Mouse (Mus musculus): ENCODE results near the gene Gm5141. TPM values are rescaled to one million over a fixed set of nuclear protein-coding genes. Genes with fewer than 3 reads are reported as not detected.
"Not testable (repeated sequence)": the region's sequence is repeated elsewhere in the genome, so short reads cannot be mapped to it uniquely, and the experiment has no call there.

Gm5141 gene
- 0.95 and 1.4 TPM in 2 replicates for polyA plus RNA-seq (2012; rRNA removed)

DNA sequence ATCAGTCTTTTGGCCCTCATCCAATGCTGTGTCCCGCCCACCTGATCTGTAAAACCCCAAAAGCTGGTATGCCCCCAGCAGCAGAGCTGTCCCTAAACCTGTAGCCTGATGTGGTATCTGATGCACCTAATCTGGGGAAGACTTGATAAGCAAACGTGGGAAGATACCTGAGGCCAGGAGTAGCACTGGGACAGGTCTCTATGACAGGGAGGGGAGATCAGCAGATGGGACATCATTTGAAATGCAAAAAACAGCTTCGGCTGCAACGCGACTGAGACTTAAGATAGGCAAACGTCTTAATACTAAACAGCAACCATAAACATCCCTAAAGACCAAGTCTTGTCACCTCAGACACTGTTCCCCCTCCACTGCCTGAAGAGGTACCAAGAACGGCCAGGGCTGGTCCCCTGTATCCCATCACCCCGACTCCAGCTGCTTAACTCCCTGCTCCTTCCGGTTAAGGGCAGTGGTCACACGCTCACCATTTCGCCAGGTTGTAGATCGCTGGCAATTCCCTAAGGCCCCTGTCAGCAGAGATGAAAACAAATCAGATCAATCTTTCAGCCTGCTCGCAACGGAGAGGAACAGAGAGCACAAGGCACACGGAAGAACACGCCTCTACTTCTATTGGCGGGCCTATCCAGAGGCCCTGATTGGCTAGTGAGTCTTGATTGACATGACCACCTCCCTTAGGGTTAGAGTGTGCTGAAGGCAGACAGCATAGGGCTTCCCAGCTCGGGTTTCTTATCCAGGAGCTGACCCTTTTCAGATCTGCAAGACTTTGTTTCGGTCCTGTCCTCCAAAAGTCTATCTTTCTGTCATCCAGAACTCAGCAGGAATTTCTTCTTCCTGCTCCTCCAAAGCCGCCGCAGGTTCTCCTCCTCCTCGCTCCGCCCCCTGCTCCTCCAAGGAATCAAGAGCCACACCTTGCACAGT is at the start of gene Gm5141:
Gm5141 (minus strand) TSS at position 610 of the 936 bp plus-strand sequence.
- WGBS, result 4% methylated on average over 23 of the region's 23 CpGs
- H3K4me3 ChIP-seq (replicated peaks; ENCODE audit: extremely low read depth, low read depth, low read length), result peak within 1 kb of the TSS; percentile 54
- H3K4me1 ChIP-seq (ENCODE audit: control insufficient read depth, insufficient read depth, low read length), result not testable (repeated sequence)
- peak; percentile 61 for DNase-seq

GRCm38 (mm10) chr13:62833341-62833740 is 47.7 kb upstream of the Gm5141 start:
- DNase-seq, result no peak
- WGBS, result 30% methylated on average over 4 of the region's 4 CpGs
- TF ChIP-seq POLR2A (IDR thresholded peaks at IDR 0.05; ENCODE audit: borderline replicate concordance, extremely low read depth, low read depth, low read length) (no peak), CTCF (IDR thresholded peaks at IDR 0.05; ENCODE audit: insufficient read depth, low read length) (no peak)
- no peaks in the 10 kb centered on the region for H3K4me1 ChIP-seq (ENCODE audit: control insufficient read depth, insufficient read depth, low read length)
- H3K4me3 ChIP-seq (replicated peaks; ENCODE audit: extremely low read depth, low read depth, low read length), result no peak overlapping the region

GRCm38 (mm10) chr13:62832239-62832638 is 46.6 kb upstream of the Gm5141 start:
- WGBS, result 73% methylated on average over 2 of the region's 2 CpGs
- H3K4me1 ChIP-seq (ENCODE audit: control insufficient read depth, insufficient read depth, low read length), result no peaks in the 10 kb centered on the region
- TF ChIP-seq POLR2A (IDR thresholded peaks at IDR 0.05; ENCODE audit: borderline replicate concordance, extremely low read depth, low read depth, low read length) (no peak), CTCF (IDR thresholded peaks at IDR 0.05; ENCODE audit: insufficient read depth, low read length) (no peak)
- H3K4me3 ChIP-seq (replicated peaks; ENCODE audit: extremely low read depth, low read depth, low read length), result no peak overlapping the region
- no peak for DNase-seq

DNA sequence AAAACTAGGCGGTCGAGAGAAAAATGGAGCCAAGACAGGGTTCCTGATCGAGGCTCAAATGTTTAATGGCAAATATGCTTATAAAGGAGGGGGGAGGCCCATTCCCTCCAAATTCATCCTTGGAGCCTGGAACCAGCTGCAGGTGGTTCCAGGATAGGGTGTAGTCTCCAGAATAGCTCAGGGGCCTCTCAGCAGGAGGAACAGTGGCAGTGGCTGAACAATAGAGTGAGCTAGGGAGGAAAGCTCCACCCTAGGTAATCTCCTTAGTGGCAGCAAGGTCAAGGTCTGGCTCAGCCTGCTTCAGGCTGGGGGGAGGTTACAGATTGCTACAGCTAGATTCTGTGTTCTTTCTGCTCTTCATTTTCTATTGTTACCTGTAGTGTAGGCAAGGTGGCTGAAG is 30.1 kb upstream of the Gm5141 start:
- not testable (repeated sequence) for H3K4me3 ChIP-seq (replicated peaks; ENCODE audit: extremely low read depth, low read depth, low read length); H3K4me1 ChIP-seq (ENCODE audit: control insufficient read depth, insufficient read depth, low read length); DNase-seq
- WGBS, result 86% methylated on average over 3 of the region's 3 CpGs

- H3K4me1 ChIP-seq (ENCODE audit: control insufficient read depth, insufficient read depth, low read length), result no peaks in the 10 kb centered on the region
- no peak overlapping the region for H3K4me3 ChIP-seq (replicated peaks; ENCODE audit: extremely low read depth, low read depth, low read length)
- no peak for DNase-seq
- no peak for TF ChIP-seq POLR2A (IDR thresholded peaks at IDR 0.05; ENCODE audit: borderline replicate concordance, extremely low read depth, low read depth, low read length)
- no peak for TF ChIP-seq CTCF (IDR thresholded peaks at IDR 0.05; ENCODE audit: insufficient read depth, low read length)
- WGBS, result 22% methylated on average over 24 of the region's 32 CpGs
Measured at GRCm38 (mm10) chr13:62812713-62813112, 27.1 kb upstream of the Gm5141 start.

DNA sequence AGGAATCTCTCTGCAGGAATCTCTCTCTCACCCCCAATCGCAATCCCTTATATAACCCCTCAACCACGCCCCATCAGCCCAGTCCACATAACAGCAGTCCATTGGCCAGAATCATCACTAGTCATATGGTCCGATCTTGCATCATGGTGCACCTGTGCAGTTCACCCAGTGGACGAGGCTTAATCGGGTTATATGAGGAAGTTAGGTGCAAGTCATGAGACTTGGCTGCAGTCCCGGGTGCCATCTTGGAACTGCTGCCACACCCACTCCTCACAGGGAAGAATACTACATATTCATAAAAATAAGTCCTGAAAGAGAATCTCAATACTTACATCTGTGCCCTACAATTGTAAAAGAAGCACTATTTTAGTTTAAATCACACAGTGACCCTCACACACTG is 22.4 kb upstream of the Gm5141 start:
- not testable (repeated sequence) for H3K4me1 ChIP-seq (ENCODE audit: control insufficient read depth, insufficient read depth, low read length); H3K4me3 ChIP-seq (replicated peaks; ENCODE audit: extremely low read depth, low read depth, low read length); DNase-seq
- 84% methylated on average over 6 of the region's 6 CpGs for WGBS

DNA sequence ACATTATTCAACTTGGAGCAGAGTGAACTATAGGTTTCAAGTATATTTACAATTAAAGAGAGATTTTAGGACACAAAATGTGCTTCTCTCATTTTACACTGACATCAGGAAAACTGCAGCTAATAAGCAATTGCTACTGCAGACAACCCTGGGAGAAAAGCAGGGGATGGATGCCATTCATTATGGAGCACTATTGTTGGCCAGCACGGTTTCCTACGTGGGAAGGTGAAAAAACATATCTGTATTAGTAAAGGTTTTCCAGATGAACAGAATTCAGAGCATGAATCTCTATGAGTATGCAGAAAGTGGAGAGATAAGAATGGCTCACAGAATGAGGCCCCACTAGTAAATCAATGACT is 506 bp upstream of the Gm5141 start:
- not testable (repeated sequence) for H3K4me3 ChIP-seq (replicated peaks; ENCODE audit: extremely low read depth, low read depth, low read length); DNase-seq; H3K4me1 ChIP-seq (ENCODE audit: control insufficient read depth, insufficient read depth, low read length)
- 49% methylated on average over 2 of the region's 2 CpGs for WGBS

GRCm38 (mm10) chr13:62763806-62764205 is 21.8 kb downstream of the Gm5141 start:
- peak; percentile 26; the same call in 1 of the 2 replicates for TF ChIP-seq CTCF (IDR thresholded peaks at IDR 0.05; ENCODE audit: insufficient read depth, low read length)
- DNase-seq, result peak; percentile 11
- WGBS, result 66% methylated on average over 2 of the region's 2 CpGs
- not testable (repeated sequence) for H3K4me3 ChIP-seq (replicated peaks; ENCODE audit: extremely low read depth, low read depth, low read length); H3K4me1 ChIP-seq (ENCODE audit: control insufficient read depth, insufficient read depth, low read length)

DNA sequence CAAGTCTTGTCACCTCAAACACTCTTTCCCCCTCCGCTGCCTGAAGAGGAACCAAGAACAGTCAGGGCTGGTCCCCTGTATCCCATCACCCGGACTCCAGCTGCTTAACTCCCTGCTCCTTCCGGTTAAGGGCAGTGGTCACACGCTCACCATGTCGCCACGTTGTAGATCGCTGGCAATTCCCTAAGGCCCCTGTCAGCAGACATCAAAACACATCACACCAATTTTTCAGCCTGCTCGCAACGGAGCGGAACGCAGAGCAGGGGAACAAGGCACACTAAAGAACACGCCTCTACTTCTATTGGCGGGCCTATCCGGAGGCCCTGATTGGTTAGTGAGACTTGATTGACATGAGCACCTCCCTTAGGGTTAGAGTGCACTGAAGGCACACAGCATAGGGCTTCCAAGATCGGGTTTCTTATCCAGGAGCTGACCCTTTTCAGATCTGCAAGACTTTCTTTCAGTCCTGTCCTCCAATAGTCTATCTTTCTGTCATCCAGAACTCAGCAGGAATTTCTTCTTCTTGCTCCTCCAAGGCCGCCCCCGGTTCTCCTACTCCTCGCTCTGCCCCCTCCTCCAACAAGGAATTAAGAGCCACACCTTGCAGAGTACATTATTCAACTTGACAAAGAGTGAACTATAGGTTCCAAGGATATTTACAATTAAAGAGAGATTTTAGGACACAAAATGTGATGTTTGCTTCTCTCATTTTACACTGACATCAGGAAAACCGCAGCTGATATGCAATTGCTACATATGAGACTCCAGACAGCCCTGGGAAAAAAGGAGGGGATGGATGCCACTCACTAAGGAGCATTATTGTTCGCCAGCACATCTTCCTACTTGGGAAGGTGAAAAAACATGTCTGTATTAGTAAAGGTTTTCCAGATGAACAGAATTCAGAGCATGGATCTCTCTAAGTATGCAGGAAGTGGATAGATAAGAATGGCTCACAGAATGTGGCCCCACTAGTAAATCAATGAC is 24.9 kb downstream of the Gm5141 start, which contains the start of gene Platr25:
Platr25 (minus strand) TSS at position 278 of the 984 bp plus-strand sequence.
- peak; percentile 42 for DNase-seq
- peak; percentile 25; the same call in 1 of the 2 replicates for TF ChIP-seq POLR2A (IDR thresholded peaks at IDR 0.05; ENCODE audit: borderline replicate concordance, extremely low read depth, low read depth, low read length)
- WGBS, result 12% methylated on average over 20 of the region's 20 CpGs
- H3K4me3 ChIP-seq (replicated peaks; ENCODE audit: extremely low read depth, low read depth, low read length), result peak within 1 kb of the TSS; percentile 70
- not testable (repeated sequence) for H3K4me1 ChIP-seq (ENCODE audit: control insufficient read depth, insufficient read depth, low read length)

DNA sequence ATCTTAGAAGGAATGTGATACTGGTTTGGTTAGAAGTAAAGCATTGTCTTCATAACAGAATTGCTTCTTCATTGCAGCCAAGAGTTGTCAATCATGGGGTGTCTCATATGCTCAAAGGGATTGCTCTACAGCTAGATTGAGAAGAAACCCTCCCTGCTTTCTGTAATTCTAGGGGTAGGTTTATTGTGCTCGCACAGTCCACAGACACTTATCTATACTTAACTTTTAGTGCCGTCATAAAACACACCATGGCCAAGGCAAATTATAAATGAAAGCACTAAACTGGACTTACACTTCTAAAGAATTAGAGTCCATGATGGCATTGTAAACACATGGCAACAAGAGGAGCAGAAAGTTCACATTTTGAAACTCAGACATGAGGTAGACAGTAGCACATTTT is 52.3 kb downstream of the Gm5141 start:
- no peaks in the 10 kb centered on the region for H3K4me1 ChIP-seq (ENCODE audit: control insufficient read depth, insufficient read depth, low read length)
- 95% methylated on average over 2 of the region's 2 CpGs for WGBS
- TF ChIP-seq CTCF (IDR thresholded peaks at IDR 0.05; ENCODE audit: insufficient read depth, low read length), result no peak
- no peak for TF ChIP-seq POLR2A (IDR thresholded peaks at IDR 0.05; ENCODE audit: borderline replicate concordance, extremely low read depth, low read depth, low read length)
- no peak for DNase-seq
- no peak overlapping the region for H3K4me3 ChIP-seq (replicated peaks; ENCODE audit: extremely low read depth, low read depth, low read length)

Other genes starting within 250 kb of the Gm5141 start
- gene Zfp935, start 227.3 kb downstream of the Gm5141 start, polyA plus RNA-seq (2012; rRNA removed), result not detected in 2 replicates
- 0.52 and 1.3 TPM in 2 replicates for gene Zfp934, start 214.6 kb downstream of the Gm5141 start, polyA plus RNA-seq (2012; rRNA removed)
- gene 6720489N17Rik, start 161.6 kb downstream of the Gm5141 start, polyA plus RNA-seq (2012; rRNA removed), result 0.20 and 0.22 TPM in 2 replicates
- gene Platr25, start 25.1 kb downstream of the Gm5141 start, polyA plus RNA-seq (2012; rRNA removed), result 0.36 and 1.5 TPM in 2 replicates
- 2.3 and 7.2 TPM in 2 replicates for gene Fbp2, start 72.6 kb upstream of the Gm5141 start, polyA plus RNA-seq (2012; rRNA removed)
- 1.1 and 2.1 TPM in 2 replicates for gene Fbp1, start 102.5 kb upstream of the Gm5141 start, polyA plus RNA-seq (2012; rRNA removed)
- 95.4 and 143 TPM in 2 replicates for gene 2010111I01Rik, start 179.1 kb upstream of the Gm5141 start, polyA plus RNA-seq (2012; rRNA removed)

Measured in lung, adult 2 months (tissue).